Mouse (Mus musculus) midbrain, embryonic 16.5 days (tissue): ENCODE measurements around the gene Tbcc. TPM values are rescaled to one million over a fixed set of nuclear protein-coding genes. Genes with fewer than 3 reads are reported as not detected.

Experiments used
- ATAC-seq: fragments of 200-750 bp; cut with Nextera tagmentation; 2 replicates; pipeline ENCODE4 v1.8.0; 2017; ENCODE audit warnings: moderate TSS enrichment
- H3K27ac ChIP-seq: fragments of 300-500 bp; sonication (generic); 2 replicates; pipeline ENCODE4 v1.5.1; 2014; ENCODE audit warnings: mild to moderate bottlenecking, low read length, mixed read lengths
- H3K27me3 ChIP-seq: fragments of 300-500 bp; sonication (generic); 2 replicates; pipeline ENCODE4 v1.6.1; 2014; ENCODE audit warnings: low read depth, low read length, mixed read lengths; ENCODE audit not compliant: control insufficient read depth, insufficient read depth
- H3K36me3 ChIP-seq: fragments of 300-500 bp; sonication (generic); 2 replicates; pipeline ENCODE4 v1.6.1; 2014; ENCODE audit warnings: mild to moderate bottlenecking, low read length, moderate library complexity, mixed read lengths; ENCODE audit not compliant: control insufficient read depth, insufficient read depth
- H3K4me1 ChIP-seq: fragments of 300-500 bp; sonication (generic); 2 replicates; pipeline ENCODE4 v1.6.1; 2014; ENCODE audit warnings: mild to moderate bottlenecking, low read length, mixed read lengths; ENCODE audit not compliant: control insufficient read depth, insufficient read depth
- H3K4me2 ChIP-seq: fragments of 300-500 bp; sonication (generic); 2 replicates; pipeline ENCODE4 v1.6.1; 2014; ENCODE audit warnings: mild to moderate bottlenecking, low read length, mixed read lengths
- H3K4me3 ChIP-seq: fragments of 300-500 bp; sonication (generic); 2 replicates; pipeline ENCODE4 v1.5.1; 2014; ENCODE audit warnings: low read depth, mild to moderate bottlenecking, low read length, moderate library complexity, mixed read lengths
- H3K9ac ChIP-seq: fragments of 300-500 bp; sonication (generic); 2 replicates; pipeline ENCODE4 v1.6.1; 2014; ENCODE audit warnings: low read depth, low read length, mixed read lengths
- H3K9me3 ChIP-seq: fragments of 300-500 bp; sonication (generic); replicated peaks from 2 replicates; pipeline ENCODE4 v1.6.1; 2014; ENCODE audit warnings: mild to moderate bottlenecking, low read length, mixed read lengths; ENCODE audit not compliant: control insufficient read depth, poor library complexity, severe bottlenecking
- WGBS: fragments of 180-500 bp; shearing (Covaris S2); extraction: QIAGEN DNeasy Blood & Tissue Kit; methylation state at CpG from one replicate; pipeline ENCODE4 v1.1.7; 2014; 5-methylcytosine and 5-hydroxymethylcytosine counted together
- polyA plus RNA-seq: library from polyadenylated mRNA; unstranded; fragments of >200 nt; fragmentation: Nextera tagmentation; extraction: Ambion mirVana; gene quantifications from 2 replicates; pipeline ENCODE4 v1.2.1, GENCODE M21; 2015

Gene Tbcc
- polyA plus RNA-seq, 1 experiment from 2014 or later = 49.5 TPM

- H3K4me1 ChIP-seq = peaks cover 35% of the 10 kb centered on the region
- H3K9ac ChIP-seq = no peak overlapping the region
- no peak overlapping the region for H3K4me3 ChIP-seq
- no peak for ATAC-seq
- no peak overlapping the region for H3K4me2 ChIP-seq
- H3K27ac ChIP-seq = 0 out of 2 replicates have a peak overlapping the region, but pooled peaks have one; percentile 5
- no peaks in the 10 kb centered on the region for H3K9me3 ChIP-seq
- no peaks in the 10 kb centered on the region for H3K36me3 ChIP-seq
- H3K27me3 ChIP-seq = no peaks in the 10 kb centered on the region
- 86% methylated on average over 7 of the region's 7 CpGs for WGBS
Observed at GRCm38 (mm10) chr17:46854096-46854495, 36.4 kb upstream of the Tbcc start.

DNA sequence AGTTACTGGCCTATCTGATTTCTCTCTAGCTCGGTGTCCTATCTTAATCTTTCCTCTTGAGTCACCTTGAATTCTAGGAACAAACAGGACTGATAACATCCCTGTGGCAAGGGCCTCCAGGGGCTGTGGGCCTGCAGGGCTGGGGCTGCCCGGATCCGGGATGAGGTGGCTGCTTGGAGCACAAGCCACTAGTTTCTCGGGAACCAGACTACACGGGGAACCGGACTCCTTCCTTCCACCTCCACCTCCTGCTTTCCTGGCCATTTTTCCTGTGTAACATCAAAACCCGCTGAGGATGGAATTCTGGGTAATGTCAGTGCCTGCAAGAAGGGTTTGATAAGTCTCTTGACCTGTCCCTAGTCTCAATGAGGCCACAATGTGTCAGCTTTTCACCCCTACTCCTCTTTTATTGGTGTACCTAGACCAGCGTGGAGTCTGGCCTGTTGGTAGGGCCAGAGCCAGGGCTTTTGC lies 35.8 kb upstream of the Tbcc start:
- Histone ChIP-seq H3K9me3 (no peaks in the 10 kb centered on the region), H3K4me3 (no peak overlapping the region), H3K4me2 (peak overlapping the region; percentile 73), H3K27ac (peak overlapping the region; percentile 56), H3K9ac (no peak overlapping the region), H3K27me3 (no peaks in the 10 kb centered on the region), H3K4me1 (peaks cover 41% of the 10 kb centered on the region), H3K36me3 (no peaks in the 10 kb centered on the region)
- no peak for ATAC-seq
- 79% methylated on average over 8 of the region's 8 CpGs for WGBS

DNA sequence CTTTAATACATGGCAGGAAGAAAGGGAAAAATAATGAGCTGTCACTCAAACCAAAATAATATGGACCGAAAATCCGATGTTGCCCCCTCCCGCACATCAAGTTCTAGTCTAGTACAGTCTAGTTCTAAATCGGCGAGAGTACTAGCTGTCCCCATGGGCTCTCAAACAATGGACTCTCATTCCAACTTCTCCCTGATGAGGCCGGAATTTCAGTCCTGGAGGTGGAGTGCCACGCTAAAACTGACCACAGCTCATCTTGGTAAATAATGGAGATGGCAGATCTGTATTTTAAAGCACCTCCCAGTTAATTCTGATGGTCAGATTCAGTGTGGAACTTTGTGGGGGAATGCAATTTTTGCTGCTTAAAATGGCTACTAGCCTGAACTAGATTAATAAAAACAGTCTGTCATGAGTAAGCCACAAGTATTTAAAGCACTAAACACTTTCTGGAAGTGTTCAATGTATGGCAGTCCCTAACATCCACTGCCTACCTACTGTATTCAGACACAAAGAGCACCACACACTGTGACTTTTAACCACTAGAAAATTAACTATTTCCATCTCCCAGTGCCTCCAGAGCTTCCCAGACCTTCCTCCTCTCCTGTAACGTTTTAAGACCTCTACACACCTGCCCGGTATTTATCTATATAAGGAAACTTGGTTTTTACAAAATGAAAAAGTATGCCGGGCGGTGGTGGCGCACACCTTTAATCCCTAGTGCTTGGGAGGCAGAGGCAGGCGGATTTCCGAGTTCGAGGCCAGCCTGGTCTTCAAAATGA lies 35.0 kb upstream of the Tbcc start:
- no peaks in the 10 kb centered on the region for H3K27me3 ChIP-seq
- no peak for ATAC-seq
- H3K27ac ChIP-seq = peak overlapping the region; percentile 100
- H3K4me1 ChIP-seq = peaks cover 43% of the 10 kb centered on the region
- WGBS = 58% methylated on average over 15 of the region's 15 CpGs
- H3K4me3 ChIP-seq = peak overlapping the region; percentile 56
- H3K9me3 ChIP-seq = no peaks in the 10 kb centered on the region
- H3K36me3 ChIP-seq = no peaks in the 10 kb centered on the region
- peak overlapping the region; percentile 73 for H3K4me2 ChIP-seq
- peak overlapping the region; percentile 83 for H3K9ac ChIP-seq

DNA sequence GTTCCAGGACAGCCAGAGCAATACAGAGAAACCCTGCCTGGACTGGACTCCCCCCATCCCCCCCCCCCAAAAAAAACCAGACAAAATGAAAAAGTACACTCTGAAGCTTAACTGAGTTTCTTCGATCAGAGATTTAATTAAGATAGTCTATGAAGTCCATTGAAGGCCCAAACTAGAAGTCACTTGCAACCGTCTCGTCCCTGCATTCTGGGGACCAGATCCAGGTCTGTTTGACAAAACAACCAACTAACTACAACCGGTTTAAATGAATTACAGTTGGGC lies 34.4 kb upstream of the Tbcc start:
- Histone ChIP-seq H3K9ac (peak overlapping the region; percentile 83), H3K9me3 (no peaks in the 10 kb centered on the region), H3K4me1 (peaks cover 43% of the 10 kb centered on the region), H3K27ac (peak overlapping the region; percentile 100), H3K4me3 (peak overlapping the region; percentile 56), H3K4me2 (peak overlapping the region; percentile 73), H3K27me3 (no peaks in the 10 kb centered on the region), H3K36me3 (no peaks in the 10 kb centered on the region)
- 14% methylated on average over 4 of the region's 4 CpGs for WGBS
- ATAC-seq = no peak

DNA sequence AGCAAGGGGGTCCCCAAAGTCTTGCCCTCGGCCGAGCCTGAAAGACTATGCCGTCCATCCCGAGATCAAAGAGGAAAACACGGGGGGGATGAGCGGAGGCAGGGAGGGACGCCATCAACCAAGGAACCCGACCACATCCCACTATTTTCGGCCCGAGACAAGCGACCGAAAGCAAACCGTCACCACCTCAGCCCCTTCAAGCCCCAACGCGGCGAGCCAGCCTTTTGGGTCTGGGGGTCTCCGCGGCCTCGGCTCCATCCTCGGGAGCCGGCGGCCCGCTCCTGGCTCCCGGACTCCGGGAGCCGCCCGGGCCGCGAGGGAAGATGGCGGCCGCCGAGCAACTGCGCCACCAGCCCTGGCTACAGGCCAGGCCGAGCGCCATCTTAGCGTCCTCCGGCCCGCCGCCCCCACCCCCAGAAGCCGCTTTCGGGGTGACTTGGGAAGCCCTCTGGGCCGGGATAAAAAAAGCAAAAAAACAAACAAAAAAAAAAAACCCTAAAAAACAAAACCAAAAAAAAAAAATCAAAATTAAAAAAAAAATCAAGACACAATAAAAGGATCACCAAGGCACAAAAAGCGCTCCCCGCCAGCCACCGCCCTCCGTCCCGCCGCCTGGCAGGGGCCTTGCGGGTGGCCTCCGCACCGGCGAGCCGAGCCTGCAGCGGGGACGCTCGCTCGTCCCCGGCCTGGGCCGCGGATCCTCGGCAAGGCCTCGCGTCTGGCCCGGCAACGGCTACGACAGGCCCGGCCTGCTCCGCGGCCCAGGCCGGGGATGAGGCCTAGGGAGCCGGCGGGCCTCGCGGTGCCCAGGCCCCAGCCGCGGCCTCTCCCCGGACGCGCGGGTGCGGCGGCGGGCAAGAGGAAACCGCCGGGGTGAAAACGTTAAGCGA lies 33.8 kb upstream of the Tbcc start:
- WGBS = 0% methylated on average over 77 of the region's 87 CpGs
- Histone ChIP-seq H3K4me1 (peaks cover 43% of the 10 kb centered on the region), H3K27me3 (no peaks in the 10 kb centered on the region)

DNA sequence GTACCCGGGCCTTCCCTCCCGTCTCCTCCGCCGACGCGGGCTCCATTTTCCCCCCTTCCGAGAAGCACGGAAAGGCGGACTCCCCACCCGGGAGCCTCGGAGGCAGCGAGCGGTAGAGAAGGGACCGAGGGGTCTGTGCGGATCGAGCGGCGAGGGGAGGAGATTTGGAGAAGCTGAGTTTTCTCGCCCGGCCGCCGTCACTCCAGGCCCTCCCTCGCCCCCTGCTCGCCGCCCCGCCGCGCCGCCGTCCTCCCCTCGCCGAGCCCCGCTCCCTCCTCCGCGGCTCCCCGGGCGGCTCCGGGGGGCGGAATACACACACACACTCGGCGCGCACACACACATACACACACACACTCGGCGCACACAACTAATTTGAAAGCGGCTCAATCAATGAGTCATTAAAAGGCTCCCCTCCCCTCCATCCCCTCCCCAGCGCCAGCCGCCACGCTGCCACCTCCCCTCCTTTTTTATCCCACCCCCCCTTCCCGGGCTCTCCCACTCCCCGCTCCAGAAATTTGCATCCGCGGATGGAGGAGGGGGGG lies 33.1 kb upstream of the Tbcc start:
- H3K27me3 ChIP-seq = no peaks in the 10 kb centered on the region
- peak overlapping the region; percentile 56 for H3K4me3 ChIP-seq
- peak overlapping the region; percentile 83 for H3K9ac ChIP-seq
- no peaks in the 10 kb centered on the region for H3K36me3 ChIP-seq
- no peaks in the 10 kb centered on the region for H3K9me3 ChIP-seq
- 0% methylated on average over 16 of the region's 52 CpGs for WGBS
- peaks cover 43% of the 10 kb centered on the region for H3K4me1 ChIP-seq
- H3K27ac ChIP-seq = peak overlapping the region; percentile 100
- peak overlapping the region; percentile 73 for H3K4me2 ChIP-seq
- peak; percentile 76 for ATAC-seq

More for the DNA sequence above, 33.8 kb upstream of the Tbcc start:
- Histone ChIP-seq H3K4me3 (peak overlapping the region; percentile 56), H3K4me2 (peak overlapping the region; percentile 73), H3K9ac (peak overlapping the region; percentile 83), H3K27ac (peak overlapping the region; percentile 100), H3K9me3 (no peaks in the 10 kb centered on the region), H3K36me3 (no peaks in the 10 kb centered on the region)
- ATAC-seq = peak; percentile 36

- ATAC-seq = peak; percentile 52
- H3K4me3 ChIP-seq = peak within 1 kb of the TSS; percentile 56
- H3K36me3 ChIP-seq = no peaks in the 10 kb centered on the region
- peaks cover 37% of the 10 kb centered on the region for H3K4me1 ChIP-seq
- peak within 1 kb of the TSS; percentile 83 for H3K9ac ChIP-seq
- peak within 1 kb of the TSS; percentile 73 for H3K4me2 ChIP-seq
- under 1% methylated on average over 51 of the region's 65 CpGs for WGBS
- H3K9me3 ChIP-seq = no peaks in the 10 kb centered on the region
- no peaks in the 10 kb centered on the region for H3K27me3 ChIP-seq
- peak within 1 kb of the TSS; percentile 100 for H3K27ac ChIP-seq
Observed at GRCm38 (mm10) chr17:46857903-46858748, 32.4 kb upstream of the Tbcc start, which contains the start of gene Bicral. Bicral (minus strand) TSS chr17:46858482.

- no peak for ATAC-seq
- WGBS = 18% methylated on average over 9 of the region's 9 CpGs
- Histone ChIP-seq H3K27me3 (no peaks in the 10 kb centered on the region), H3K9ac (peak overlapping the region; percentile 83; the same call in 1 of the 2 replicates), H3K4me3 (peak overlapping the region; percentile 56), H3K4me2 (peak overlapping the region; percentile 62), H3K27ac (peak overlapping the region; percentile 100), H3K4me1 (peaks cover 31% of the 10 kb centered on the region), H3K36me3 (no peaks in the 10 kb centered on the region), H3K9me3 (no peaks in the 10 kb centered on the region)
Observed at GRCm38 (mm10) chr17:46858749-46859444, 31.6 kb upstream of the Tbcc start.
